Mouse (Mus musculus) CD8-positive naive resting alpha-beta T cell, adult 2 months (primary cell): ENCODE measurements around the gene Fkbp1a.
A peak's percentile ranks its signal among the peaks of the same experiment; 100 is the strongest.

Experiments used
- DNase-seq, 2 experiments: peaks; one replicate each; pipeline ENCODE4 v3.0.0; 2022; ENCODE audit warnings: low read depth in 2 of 2, low spot score in 2 of 2

Fkbp1a gene

DNA sequence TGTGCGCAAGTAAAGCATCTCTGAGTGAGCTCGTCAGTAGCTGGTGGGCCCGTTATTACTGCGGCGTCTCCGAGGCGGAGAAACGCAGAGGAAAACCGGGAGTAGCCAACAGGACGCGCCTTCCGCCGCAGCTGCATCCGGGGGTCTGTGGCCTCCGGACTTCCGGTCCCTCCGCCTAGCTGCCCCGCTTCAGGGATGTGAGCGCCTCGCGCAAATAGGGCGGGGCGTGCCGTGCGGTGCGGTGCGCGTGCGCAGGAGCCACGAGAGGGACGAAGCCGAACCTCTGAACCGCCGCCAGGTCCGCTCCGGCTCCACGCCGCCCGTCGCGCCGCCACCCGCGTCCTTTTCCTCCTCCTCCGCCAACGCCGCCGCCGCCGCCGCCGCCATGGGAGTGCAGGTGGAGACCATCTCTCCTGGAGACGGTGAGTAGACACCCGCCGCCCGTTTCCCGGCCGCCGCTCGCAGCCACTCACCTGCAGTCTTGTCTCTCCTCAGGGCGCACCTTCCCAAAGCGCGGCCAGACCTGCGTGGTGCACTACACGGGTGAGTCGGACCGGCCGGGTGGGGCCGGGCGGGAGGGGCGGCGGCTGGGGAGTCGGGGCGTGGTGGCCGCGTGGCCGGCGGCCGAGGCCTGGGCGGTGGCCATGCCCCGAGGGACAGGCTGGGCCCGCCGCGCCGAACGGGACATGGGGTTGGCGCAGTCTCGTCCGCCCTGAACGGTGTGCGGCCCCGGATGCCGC is at the start of gene Fkbp1a:
Fkbp1a (plus strand) TSS at position 161 of the 740 bp plus-strand sequence.
- peak; percentile 89 to 92 for DNase-seq

DNA sequence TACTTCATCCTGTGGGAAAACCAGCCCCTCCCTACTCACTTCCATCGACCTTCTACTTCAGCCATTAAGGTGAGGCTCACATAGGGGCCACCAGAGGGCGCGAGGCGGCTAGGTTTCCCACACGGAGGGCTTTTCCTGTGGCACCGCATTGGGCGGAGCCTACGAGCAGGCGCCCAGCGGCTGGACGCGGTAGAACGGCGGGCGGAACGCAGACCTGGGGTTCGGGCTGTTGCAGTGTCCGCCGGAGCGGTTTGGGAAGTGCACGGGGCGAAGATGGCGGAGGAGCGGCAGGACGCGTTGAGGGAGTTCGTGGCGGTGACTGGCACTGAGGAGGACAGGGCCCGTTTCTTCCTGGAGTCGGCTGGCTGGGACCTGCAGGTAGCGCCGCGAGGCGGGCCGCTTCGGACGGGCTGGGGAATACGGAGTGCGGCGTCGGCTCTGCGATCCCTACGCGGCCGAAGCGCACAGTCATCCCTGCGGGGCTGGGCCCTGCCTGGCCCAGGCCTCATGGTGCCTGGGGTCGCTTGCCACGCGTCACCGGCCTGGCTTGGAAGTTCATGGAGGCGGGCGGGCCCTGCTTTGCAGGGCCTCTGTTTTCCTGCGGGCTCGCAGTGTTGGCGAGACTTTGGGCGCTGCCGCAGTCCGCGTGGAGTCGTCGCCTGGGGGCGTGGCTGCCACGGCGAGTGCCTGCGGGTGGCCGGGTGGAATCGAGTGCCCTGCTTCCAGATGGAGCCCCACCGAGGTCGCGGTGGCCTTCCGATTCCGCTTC is 48.1 kb upstream of the Fkbp1a start, which contains the start of gene Nsfl1c:
Nsfl1c (plus strand) TSS at position 148 of the 769 bp plus-strand sequence.
- DNase-seq, result peak; percentile 96 to 97

DNA sequence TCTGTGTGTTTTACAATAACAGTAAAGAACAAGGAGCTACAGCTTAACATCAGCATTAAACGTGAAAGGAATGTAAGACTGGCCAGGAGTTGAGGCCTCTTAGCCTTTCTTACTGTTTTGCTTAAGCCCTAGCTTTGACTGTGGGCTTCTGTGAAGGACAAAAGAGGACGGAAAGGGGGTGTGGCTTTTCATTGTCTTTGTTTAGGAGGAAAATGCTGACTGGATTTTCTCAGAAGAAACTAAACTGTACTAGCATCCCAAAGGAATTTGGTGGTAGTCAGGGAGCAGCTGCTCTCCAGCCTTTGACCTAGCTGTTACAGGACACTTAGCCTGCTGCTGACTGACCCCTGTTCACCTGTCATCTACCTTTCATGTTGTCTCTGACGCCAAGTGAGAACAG is 43.9 kb upstream of the Fkbp1a start:
- DNase-seq, result no peak

DNA sequence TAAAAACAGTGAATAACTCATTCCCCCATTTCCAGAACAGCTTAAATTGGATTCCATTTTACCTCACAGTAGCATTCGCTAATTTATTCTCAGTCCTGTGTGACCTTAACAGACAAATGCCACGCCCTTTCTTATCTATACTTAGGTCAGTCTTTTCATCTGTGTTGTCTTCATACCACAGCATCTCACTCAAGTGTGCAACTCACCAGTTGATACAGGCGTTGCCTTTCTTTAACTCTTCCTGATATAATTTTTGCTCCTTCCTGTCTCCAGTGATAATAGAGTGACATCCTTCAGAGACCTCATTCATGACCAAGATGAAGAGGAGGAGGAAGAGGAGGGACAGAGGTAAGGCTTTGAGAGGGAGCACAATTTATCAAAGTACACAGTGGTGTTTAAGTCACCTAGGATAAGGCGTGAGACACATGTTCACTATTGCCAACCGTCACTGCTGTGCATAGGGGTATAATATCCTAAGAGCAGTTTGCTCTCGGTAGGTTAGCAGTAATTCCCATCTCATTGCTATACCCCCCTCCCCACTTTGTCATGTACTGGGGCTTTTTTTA is 41.8 kb upstream of the Fkbp1a start:
- no peak for DNase-seq

DNA sequence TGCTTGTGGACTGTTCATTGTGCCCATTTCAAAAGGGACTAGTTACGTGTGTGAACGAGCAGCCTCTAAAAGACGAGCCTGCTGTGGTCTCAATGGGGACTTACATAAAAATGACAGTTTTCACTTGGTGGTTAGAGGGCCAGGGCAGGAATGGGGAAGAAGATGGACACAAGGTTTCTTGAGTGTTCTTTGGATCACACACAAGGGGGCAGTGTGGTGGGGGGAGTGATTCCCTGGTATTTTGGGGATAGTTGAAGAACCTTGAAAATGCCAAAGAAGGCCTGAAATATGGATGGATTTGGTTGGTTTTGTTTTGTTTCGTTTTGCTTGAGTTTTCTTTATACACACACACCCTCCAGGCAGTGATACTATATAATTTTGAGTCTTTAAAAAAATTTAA is 38.1 kb upstream of the Fkbp1a start:
- DNase-seq, result no peak

DNA sequence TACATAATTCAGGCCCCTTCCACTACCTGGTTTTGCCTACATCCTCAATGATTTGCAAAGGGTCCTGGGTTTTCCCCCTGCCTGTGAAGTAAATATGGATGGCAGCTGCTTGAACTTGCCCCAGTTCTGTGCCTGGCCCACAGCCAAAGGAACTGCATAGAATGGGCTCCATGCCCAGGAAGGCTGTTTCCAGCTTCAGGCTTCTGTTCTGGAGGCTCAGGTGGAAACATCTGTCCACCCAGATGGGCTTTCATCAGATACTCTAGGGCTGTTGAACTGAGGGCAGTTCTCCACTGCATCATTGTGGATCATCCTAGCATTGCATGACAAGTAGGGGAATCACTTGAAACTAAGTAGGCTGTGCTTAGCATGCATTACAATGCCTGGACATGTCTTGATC is 30.1 kb upstream of the Fkbp1a start:
- DNase-seq, result no peak

DNA sequence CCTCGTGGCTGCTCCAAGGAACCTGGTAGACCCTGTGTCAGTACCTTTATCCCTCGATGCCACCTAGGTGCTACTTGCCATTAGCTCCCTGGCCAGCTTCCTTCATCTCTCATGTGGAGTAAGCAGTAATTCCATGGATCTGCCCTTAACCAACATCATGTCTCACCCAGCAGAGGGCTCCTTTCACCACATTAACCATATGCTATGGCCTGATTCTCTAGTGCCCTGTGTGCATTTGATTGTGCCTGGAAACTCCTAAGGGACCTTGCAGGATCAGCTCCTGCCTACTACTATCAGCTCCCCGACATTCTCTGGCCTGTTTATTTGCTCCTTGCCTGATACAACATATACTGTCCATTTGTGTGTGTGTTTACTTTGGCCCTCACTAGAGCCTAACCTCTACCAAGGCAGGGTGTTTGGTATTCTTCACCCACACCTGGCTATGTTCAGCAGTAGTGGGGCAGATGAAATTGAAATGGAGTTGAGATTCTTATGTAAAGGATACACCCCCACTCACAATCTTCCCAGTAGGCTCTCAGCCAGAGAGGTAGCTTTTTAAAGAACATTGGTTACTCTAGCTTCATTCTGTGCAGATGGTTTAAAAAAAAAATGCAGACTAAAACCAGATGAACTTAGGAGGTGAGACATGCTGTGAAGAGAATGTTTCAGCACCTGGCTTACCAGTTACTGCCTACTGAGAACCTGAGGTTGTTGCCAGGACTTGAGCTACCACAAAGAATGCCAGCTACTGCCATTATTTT is 28.6 kb upstream of the Fkbp1a start:
- DNase-seq, result no peak

DNA sequence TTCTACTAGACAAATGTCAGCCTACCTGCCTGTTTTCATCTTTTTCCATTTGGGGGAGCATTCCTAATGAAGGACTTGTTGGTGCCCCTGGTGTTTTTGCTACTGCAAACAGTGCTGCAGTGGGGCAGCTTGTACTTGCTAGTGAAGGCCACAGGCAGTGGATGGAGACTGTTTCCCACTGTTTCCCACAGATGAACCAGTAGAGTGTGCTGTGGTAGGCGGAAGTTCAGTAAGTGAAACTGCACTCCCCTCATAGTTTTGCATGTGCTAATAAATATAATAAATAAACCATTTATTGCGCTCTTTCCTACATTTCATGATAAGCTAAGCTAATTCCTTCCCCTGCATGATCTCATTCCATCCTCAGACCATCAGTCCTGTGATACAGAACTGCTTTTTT is 23.3 kb upstream of the Fkbp1a start:
- DNase-seq, result no peak

DNA sequence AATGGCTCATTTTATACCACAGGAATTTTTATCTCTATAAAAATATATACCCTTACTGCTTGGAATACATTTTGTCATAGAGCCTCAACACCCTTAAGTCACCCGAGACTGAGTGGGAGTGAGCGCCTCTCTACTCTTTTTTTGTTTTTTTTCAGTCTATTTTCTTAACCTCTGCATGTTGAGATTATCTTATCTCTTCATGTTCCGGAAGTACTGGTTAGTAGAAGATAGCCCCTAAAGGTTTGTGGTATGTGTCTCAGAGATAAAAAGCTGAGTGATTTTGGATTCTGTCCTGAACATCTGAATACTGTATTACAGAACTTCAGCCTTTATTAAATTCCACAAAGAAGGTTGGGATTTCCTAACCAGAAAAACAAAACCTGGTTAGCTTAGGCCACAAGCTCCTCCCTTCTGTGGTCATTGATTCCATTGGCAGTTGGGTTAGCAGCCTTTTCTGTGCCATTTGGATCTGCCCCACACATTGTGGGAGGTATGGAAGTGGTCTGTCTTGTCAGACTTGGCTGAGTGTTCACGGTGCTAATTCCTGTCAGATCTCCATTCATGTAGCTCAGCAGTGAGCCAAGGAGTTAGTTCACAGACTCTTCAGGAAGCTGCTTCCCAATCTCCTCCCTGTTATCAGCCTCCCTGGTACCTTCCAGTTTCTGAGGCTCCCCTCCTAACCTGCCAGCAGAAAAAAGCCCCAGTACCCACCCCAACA is 17.8 kb upstream of the Fkbp1a start:
- DNase-seq, result no peak

DNA sequence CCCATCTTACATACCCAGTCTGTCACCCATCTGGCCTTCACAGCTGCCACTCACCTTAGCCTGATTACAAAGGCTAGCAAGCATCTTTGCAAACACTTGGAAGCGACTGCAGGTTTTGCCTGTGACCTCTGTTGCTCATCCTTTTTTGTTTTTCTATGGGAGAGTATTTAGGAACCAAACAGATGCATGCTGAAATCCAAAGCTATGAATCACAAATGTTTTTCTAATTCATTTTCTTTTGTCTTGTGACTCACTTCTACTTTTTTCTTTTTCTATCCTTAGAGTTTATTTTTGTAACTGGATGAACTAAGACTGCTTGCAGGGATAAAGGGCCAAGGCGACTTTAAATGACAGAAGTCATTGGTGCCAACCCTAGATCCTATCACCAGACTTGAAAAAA is 16.8 kb upstream of the Fkbp1a start:
- DNase-seq, result no peak

DNA sequence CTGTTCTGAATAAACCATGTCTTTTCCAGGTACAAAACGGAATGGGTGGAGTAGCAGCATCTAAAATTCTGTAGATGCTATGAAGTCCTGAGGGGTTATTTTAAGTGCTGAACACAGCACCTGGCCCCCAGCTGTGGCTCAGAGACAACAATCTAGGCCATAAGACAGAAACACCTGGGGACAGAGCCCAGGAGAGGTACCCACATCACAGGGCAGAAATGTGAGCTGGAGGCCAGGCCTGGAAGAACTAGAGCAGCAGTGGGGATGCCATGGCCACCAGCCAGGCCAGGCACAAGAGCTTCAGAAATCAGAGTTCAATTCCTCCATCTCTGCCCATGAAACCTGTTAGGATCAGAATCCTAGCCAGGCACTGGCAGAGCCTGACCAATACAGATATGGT is 14.2 kb upstream of the Fkbp1a start:
- no peak for DNase-seq

DNA sequence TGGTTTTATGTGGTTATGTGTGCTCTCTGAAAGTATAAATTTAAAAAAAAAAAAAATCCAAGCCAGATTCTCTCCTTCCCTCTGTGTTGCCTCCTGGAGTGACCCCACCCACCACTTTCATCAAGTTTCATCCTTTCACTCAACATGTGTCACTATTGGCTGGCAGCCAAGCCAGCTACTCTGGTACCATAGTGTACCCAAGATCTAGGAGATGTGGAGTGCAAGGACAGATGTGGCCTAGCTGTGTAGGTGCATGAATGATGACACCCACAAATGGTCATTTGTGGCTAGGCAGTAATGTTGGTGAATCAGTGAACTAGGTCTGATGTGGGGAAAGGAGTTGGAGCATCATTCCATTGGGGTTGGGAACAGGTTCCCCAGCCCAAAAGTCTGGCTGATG is 13.1 kb upstream of the Fkbp1a start:
- no peak for DNase-seq

DNA sequence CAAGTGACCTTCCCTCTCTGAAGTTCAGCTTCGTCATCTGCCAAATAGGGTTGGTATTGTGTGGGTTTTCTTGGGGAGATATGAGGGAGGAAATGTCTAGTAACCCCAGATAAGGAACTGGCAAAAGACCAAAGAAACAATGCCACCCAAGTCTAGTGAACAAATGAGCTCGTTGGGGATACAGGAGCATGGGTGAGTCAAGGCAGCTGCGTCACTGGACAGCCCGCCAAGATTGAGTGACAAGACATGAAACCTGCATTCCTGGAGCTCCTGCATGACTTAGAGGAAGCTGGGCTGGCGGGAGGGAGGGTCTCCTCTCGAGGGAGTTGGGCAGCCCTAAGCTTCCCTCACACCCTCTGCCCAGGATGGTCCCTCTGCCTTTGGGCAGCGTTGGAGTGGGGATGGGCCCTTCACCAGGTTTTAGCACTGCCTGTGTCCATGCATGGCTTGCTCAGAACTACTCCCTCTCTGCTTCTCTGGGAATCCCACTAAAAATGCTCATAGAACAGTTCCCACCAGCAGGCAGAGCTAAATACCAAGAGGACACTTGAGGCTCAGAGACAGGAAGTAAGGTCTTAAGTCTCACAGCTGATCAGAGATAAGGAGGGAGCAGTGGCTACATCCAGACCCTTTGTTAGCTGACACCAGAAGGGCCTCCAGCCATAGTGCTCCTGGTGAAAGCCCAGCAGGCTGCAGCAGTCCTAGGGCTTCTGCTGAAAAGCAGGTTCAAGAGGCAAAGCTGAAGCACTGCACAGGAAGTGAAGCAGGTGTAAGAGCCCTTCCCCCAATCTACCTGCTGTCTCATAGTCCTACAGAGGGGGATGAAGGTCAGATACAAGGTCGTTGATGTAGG is 11.7 kb upstream of the Fkbp1a start:
- DNase-seq, result no peak

DNA sequence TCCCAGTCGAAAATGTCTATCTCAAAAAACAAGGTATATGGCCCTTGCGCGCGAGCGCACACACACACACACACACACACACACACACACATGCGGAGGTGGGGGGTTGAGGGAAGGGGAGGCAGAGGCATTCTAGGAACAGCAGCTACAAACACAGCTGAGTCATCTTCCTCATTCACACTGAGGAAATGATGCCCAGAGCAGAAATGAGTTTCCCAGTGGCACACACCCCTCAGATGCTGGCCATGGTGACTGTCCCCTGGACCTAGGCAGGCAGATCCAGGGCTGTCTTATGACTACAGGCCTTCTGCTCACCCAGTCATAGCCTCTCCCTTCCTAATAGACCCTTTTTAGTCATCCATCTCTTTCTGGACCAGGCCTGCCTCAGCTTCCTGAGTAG is 8.7 kb upstream of the Fkbp1a start:
- DNase-seq, result no peak

DNA sequence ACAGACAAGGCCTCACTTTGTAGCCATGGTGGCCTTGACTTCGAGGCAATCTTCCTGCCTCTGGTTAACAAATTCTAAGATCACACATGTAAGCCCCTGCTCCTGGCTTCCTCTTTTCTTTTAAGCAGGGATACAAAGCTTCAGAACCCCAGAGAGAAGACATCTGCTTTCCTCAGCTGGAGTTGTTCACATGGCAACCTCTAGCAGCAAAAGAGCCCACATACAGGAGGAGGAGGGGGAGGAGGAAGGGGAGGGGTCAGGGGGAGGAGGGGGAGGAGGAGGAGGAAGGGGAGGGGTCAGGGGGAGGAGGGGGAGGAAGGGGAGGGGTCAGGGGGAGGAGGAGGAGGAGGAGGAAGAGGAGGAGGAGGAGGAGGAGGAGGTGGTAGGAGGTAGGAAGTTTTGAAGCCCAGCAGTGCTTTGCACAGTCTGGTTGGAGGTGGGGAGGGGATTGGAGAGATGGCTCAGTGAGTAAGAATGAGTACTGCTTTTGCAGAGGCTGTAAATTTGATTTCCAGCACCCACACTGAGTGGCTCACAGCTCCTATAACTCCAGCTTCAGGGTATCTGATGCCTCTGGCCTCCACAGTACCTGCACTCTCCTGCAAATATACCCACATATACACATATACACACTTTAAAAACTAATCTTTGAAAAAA is 6.2 kb upstream of the Fkbp1a start:
- DNase-seq, result no peak

DNA sequence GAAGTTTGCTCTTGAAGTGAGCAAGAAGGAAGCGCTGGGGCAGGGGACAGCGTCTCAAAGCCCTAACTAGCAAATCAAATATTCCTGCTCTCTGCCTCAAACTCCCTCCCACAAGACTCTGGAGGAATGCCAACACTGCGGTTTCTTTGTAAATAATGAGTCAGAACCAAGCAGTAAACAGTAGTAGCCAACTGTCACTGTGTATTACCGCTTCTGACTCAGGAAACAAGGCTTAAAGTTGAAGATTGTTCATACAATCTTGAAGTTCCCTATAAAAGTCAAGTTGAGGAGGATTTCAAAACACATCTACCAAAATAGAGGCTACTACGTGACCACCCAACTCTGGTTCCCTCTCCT is 5.7 kb upstream of the Fkbp1a start:
- peak in 1 of 2 experiments; percentile 12 for DNase-seq

DNA sequence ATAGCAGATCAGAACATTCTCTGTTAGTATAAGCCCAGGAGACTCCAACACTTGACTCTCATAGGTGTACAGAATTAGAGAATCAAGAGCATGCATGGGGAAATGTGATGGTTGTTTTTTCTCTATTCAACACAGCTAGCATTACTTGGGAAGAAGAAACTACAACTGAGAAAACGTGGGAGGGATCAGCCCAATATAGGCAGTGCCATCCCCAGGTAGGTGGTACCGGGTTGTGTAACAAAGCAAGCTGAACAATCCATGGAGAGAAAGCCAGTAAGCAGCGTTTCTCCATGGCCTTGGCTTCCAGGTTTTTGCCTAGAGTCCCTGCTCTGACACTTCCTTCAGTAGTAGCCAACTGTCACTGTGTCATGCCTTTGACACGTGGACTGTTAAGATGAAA is 3.6 kb upstream of the Fkbp1a start:
- DNase-seq, result no peak

DNA sequence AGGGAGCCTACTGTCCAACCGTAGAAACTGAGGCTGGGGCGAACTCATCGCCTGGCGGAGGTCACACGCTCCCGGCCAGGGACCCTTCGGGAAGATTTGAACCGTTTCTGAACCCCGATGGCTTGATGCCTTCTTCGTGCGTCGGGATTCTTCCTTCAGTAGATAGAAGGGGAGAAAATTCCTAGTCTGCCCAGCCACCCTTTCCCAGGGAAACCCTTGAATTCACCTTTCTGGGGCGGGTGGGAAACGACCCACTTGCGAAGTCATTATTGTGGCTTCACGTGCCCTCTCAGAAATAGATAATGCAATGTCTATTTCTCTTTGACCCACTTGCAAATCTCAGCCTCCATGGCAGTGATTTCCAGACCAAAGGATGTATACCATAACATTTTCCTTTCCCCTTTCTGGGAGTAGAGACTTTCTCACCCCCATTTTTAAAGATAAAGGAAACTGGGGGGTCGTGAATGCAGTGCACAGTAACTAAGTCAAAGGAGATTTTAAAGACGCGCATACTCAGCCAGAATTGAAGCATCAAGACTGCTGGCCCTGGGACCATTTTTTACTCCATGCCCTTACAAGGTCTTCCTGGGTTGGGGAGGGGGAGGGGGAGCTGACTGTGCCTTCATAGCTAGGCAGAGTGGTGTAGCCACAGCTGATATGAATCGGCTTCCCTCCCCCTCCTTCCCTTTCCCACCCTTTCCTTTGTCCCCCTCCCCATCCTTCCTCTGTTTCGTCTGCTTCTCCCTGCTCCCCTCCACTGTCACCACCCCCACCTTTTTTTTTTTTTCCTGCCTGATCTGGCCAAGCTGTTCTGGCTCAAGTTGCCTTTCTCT is 996 bp downstream of the Fkbp1a start:
- peak in 1 of 2 experiments; percentile 20 for DNase-seq

DNA sequence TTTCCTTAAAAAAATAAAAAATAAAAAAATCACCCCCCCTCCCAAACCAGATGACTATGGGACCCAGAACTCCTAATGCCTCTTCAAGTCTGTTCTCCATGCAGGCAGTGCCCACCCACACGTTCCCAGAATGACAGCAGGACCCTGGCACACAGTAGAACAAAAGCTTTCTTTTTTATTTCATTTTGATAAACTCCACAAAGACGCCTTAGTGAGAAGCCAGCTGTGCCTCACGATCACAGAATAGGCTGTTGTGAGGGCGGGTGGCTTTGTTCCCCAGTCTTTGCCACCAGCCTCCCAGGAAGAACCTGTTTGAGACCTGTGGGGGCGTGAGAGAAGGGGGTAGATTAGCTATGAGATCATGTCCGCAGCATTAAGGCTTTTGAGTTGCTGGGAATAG is 2.4 kb downstream of the Fkbp1a start:
- DNase-seq, result no peak
